Mouse (Mus musculus) liver, postnatal 0 days (tissue): ENCODE measurements around the gene Usp36. TPM values are rescaled to one million over a fixed set of nuclear protein-coding genes. Genes with fewer than 3 reads are reported as not detected.
A peak's percentile ranks its signal among the peaks of the same experiment; 100 is the strongest.

Experiments used
- ATAC-seq: fragments of 200-750 bp; cut with Nextera tagmentation; 2 replicates; pipeline ENCODE4 v1.8.0; 2017; ENCODE audit warnings: mild to moderate bottlenecking, moderate library complexity
- DNase-seq: peaks from one replicate; pipeline ENCODE4 v3.0.0-alpha.2; 2016
- H3K27ac ChIP-seq: fragments of 300-500 bp; sonication (generic); 2 replicates; pipeline ENCODE4 v1.5.1; 2014; ENCODE audit warnings: antibody characterized with exemption, moderate library complexity, mild to moderate bottlenecking, low read depth
- H3K27me3 ChIP-seq: fragments of 300-500 bp; sonication (generic); 2 replicates; pipeline ENCODE4 v1.6.1; 2014; ENCODE audit warnings: low read length, control low read depth, mixed read lengths; ENCODE audit not compliant: insufficient read depth
- H3K36me3 ChIP-seq: fragments of 300-500 bp; sonication (generic); replicated peaks from 2 replicates; pipeline ENCODE4 v1.6.1; 2014; ENCODE audit warnings: mild to moderate bottlenecking, control low read depth, low read length, moderate library complexity, mixed read lengths; ENCODE audit not compliant: insufficient read depth
- H3K4me1 ChIP-seq: fragments of 300-500 bp; sonication (generic); 2 replicates; pipeline ENCODE4 v1.6.1; 2014; ENCODE audit warnings: antibody characterized with exemption, mild to moderate bottlenecking, control low read depth; ENCODE audit not compliant: insufficient read depth
- H3K4me2 ChIP-seq: fragments of 300-500 bp; sonication (generic); 2 replicates; pipeline ENCODE4 v1.6.1; 2014; ENCODE audit warnings: low read depth, mild to moderate bottlenecking, low read length, moderate library complexity, mixed read lengths
- H3K4me3 ChIP-seq: fragments of 300-500 bp; sonication (generic); 2 replicates; pipeline ENCODE4 v1.5.1; 2014; ENCODE audit warnings: low read depth, low read length
- H3K9ac ChIP-seq: fragments of 300-500 bp; sonication (generic); replicated peaks from 2 replicates; pipeline ENCODE4 v1.6.1; 2014; ENCODE audit warnings: mild to moderate bottlenecking, moderate library complexity
- H3K9me3 ChIP-seq: fragments of 300-500 bp; sonication (generic); 2 replicates; pipeline ENCODE4 v1.6.1; 2016; ENCODE audit warnings: mild to moderate bottlenecking, control low read depth, low read length, mixed read lengths
- CTCF ChIP-seq: sonication (generic); IDR thresholded peaks from 2 replicates; pipeline ENCODE4 v1.5.1; 2016; ENCODE audit warnings: antibody characterized with exemption, low read depth
- EP300 ChIP-seq: IDR thresholded peaks from 2 replicates; pipeline ENCODE4 v1.6.1; 2016; ENCODE audit warnings: antibody characterized with exemption, low read depth, mild to moderate bottlenecking
- WGBS: fragments of 180-500 bp; shearing (Covaris S2); extraction: QIAGEN DNeasy Blood & Tissue Kit; methylation state at CpG from one replicate; pipeline ENCODE4 v1.1.7; 2014; ENCODE audit not compliant: insufficient replicate concordance; 5-methylcytosine and 5-hydroxymethylcytosine counted together
- polyA plus RNA-seq: library from polyadenylated mRNA; unstranded; fragments of >200 nt; fragmentation: Nextera tagmentation; extraction: Ambion mirVana; gene quantifications from 2 replicates; pipeline ENCODE4 v1.2.1, GENCODE M21; 2015

The Usp36 gene
- polyA plus RNA-seq, 1 experiment from 2014 or later, result 3.8 TPM

GRCm38 (mm10) chr11:118248150-118249011 lies 41.7 kb downstream of the Usp36 start, which contains the start of gene Cyth1:
Cyth1 (minus strand) TSS chr11:118248592.
- WGBS, result 0% methylated on average over 82 of the region's 86 CpGs
- H3K4me1 ChIP-seq, result peaks cover 26% of the 10 kb centered on the region
- peak; percentile 62; the same call in 1 of the 2 replicates for TF ChIP-seq EP300
- TF ChIP-seq CTCF, result peak; percentile 24; the same call in 1 of the 2 replicates

GRCm38 (mm10) chr11:118247359-118248095 lies 42.5 kb downstream of the Usp36 start:
- under 1% methylated on average over 43 of the region's 43 CpGs for WGBS
- peak overlapping the region; percentile 83 for H3K27ac ChIP-seq

More at GRCm38 (mm10) chr11:118248150-118249011, 41.7 kb downstream of the Usp36 start, which contains the start of gene Cyth1:
- ATAC-seq (peak; percentile 95), DNase-seq (peak; percentile 99)
- peak within 1 kb of the TSS; percentile 82 for H3K4me3 ChIP-seq
- peak within 1 kb of the TSS; percentile 87 for H3K27ac ChIP-seq
- H3K9me3 ChIP-seq, result no peaks in the 10 kb centered on the region
- no peaks in the 10 kb centered on the region for H3K27me3 ChIP-seq
- peak within 1 kb of the TSS; percentile 82 for H3K9ac ChIP-seq
- H3K36me3 ChIP-seq, result no peaks in the 10 kb centered on the region
- peak within 1 kb of the TSS; percentile 91 for H3K4me2 ChIP-seq

GRCm38 (mm10) chr11:118246724-118247123 lies 43.3 kb downstream of the Usp36 start:
- Histone ChIP-seq H3K4me3 (peak overlapping the region; percentile 82), H3K4me1 (peaks cover 39% of the 10 kb centered on the region), H3K27ac (peak overlapping the region; percentile 83), H3K27me3 (no peaks in the 10 kb centered on the region), H3K9ac (peak overlapping the region; percentile 82), H3K9me3 (no peaks in the 10 kb centered on the region), H3K4me2 (peak overlapping the region; percentile 91), H3K36me3 (no peaks in the 10 kb centered on the region)
- ATAC-seq (no peak), DNase-seq (no peak)
- TF ChIP-seq EP300 (no peak), CTCF (no peak)
- WGBS, result 61% methylated on average over 5 of the region's 5 CpGs

More at GRCm38 (mm10) chr11:118247359-118248095, 42.5 kb downstream of the Usp36 start:
- TF ChIP-seq EP300, result no peak
- no peak for TF ChIP-seq CTCF
- Histone ChIP-seq H3K9ac (peak overlapping the region; percentile 82), H3K4me3 (peak overlapping the region; percentile 82), H3K27me3 (no peaks in the 10 kb centered on the region), H3K4me1 (peaks cover 31% of the 10 kb centered on the region), H3K4me2 (peak overlapping the region; percentile 91), H3K36me3 (no peaks in the 10 kb centered on the region), H3K9me3 (no peaks in the 10 kb centered on the region)
- peak; percentile 75 for DNase-seq
- no peak for ATAC-seq

- DNase-seq, result no peak
- H3K9me3 ChIP-seq, result no peaks in the 10 kb centered on the region
- 76% methylated on average over 2 of the region's 2 CpGs for whole genome bisulfite sequencing
- H3K36me3 ChIP-seq, result no peaks in the 10 kb centered on the region
- TF ChIP-seq EP300 (no peak), CTCF (no peak)
- no peak overlapping the region; the same call in 1 of the 2 replicates for H3K9ac ChIP-seq
- H3K27ac ChIP-seq, result peak overlapping the region; percentile 23; the same call in 1 of the 2 replicates
- no peaks in the 10 kb centered on the region for H3K27me3 ChIP-seq
- H3K4me2 ChIP-seq, result peak overlapping the region; percentile 36; the same call in 1 of the 2 replicates
- peaks cover 51% of the 10 kb centered on the region for H3K4me1 ChIP-seq
- ATAC-seq, result no peak
- no peak overlapping the region for H3K4me3 ChIP-seq
Observed at GRCm38 (mm10) chr11:118245130-118245529, 44.9 kb downstream of the Usp36 start.

GRCm38 (mm10) chr11:118243627-118244261 lies 46.3 kb downstream of the Usp36 start:
- 54% methylated on average over 6 of the region's 6 CpGs for WGBS
- peak overlapping the region; percentile 37 for H3K4me2 ChIP-seq
- H3K4me1 ChIP-seq, result peaks cover 53% of the 10 kb centered on the region
- no peak for DNase-seq
- no peaks in the 10 kb centered on the region for H3K9me3 ChIP-seq
- no peak for TF ChIP-seq EP300
- TF ChIP-seq CTCF, result no peak
- H3K9ac ChIP-seq, result no peak overlapping the region
- H3K36me3 ChIP-seq, result no peaks in the 10 kb centered on the region
- no peak overlapping the region for H3K4me3 ChIP-seq
- no peak for ATAC-seq
- no peaks in the 10 kb centered on the region for H3K27me3 ChIP-seq
- H3K27ac ChIP-seq, result peak overlapping the region; percentile 67
